Mouse (Mus musculus) embryonic facial prominence, embryonic 13.5 days (tissue): Measurements from ENCODE around the gene Cox8b. TPM values are rescaled to one million over a fixed set of nuclear protein-coding genes. Genes with fewer than 3 reads are reported as not detected.
"Not testable (repeated sequence)": the region's sequence is repeated elsewhere in the genome, so short reads cannot be mapped to it uniquely, and the experiment has no call there.

Experiments used
- ATAC-seq: fragments of 200-750 bp; cut with Nextera tagmentation; 2 replicates; pipeline ENCODE4 v1.8.0; 2017; ENCODE audit warnings: low read depth; ENCODE audit not compliant: insufficient number of reproducible peaks, insufficient read depth, low FRiP score, low TSS enrichment
- H3K27ac ChIP-seq: fragments of 300-500 bp; sonication (generic); 2 replicates; pipeline ENCODE4 v1.5.1; 2015; ENCODE audit warnings: moderate library complexity, mild to moderate bottlenecking, inconsistent platforms
- H3K27me3 ChIP-seq: fragments of 300-500 bp; sonication (generic); 2 replicates; pipeline ENCODE4 v1.6.1; 2015; ENCODE audit warnings: mild to moderate bottlenecking, inconsistent platforms
- H3K36me3 ChIP-seq: fragments of 300-500 bp; sonication (generic); 2 replicates; pipeline ENCODE4 v1.6.1; 2015; ENCODE audit warnings: mild to moderate bottlenecking, inconsistent platforms
- H3K4me1 ChIP-seq: fragments of 300-500 bp; sonication (generic); 2 replicates; pipeline ENCODE4 v1.6.1; 2015; ENCODE audit warnings: inconsistent platforms
- H3K4me2 ChIP-seq: fragments of 300-500 bp; sonication (generic); 2 replicates; pipeline ENCODE4 v1.6.1; 2015; ENCODE audit warnings: moderate library complexity, mild to moderate bottlenecking, inconsistent platforms
- H3K4me3 ChIP-seq: fragments of 300-500 bp; sonication (generic); 2 replicates; pipeline ENCODE4 v1.5.1; 2015; ENCODE audit warnings: mild to moderate bottlenecking, inconsistent platforms
- H3K9ac ChIP-seq: fragments of 300-500 bp; sonication (generic); 2 replicates; pipeline ENCODE4 v1.6.1; 2015; ENCODE audit warnings: mild to moderate bottlenecking, inconsistent platforms
- H3K9me3 ChIP-seq: fragments of 300-500 bp; sonication (generic); 2 replicates; pipeline ENCODE4 v1.6.1; 2016; ENCODE audit warnings: inconsistent platforms
- WGBS: fragments of 180-500 bp; shearing (Covaris S2); methylation state at CpG from one replicate; pipeline ENCODE4 v1.1.7; 2015; ENCODE audit warnings: mixed read lengths; 5-methylcytosine and 5-hydroxymethylcytosine counted together
- polyA plus RNA-seq: library from polyadenylated mRNA; unstranded; fragments of >200 nt; fragmentation: Nextera tagmentation; extraction: Ambion mirVana; gene quantifications from 2 replicates; pipeline ENCODE4 v1.2.1, GENCODE M21; 2015

Gene Cox8b
- polyA plus RNA-seq, 1 experiment from 2014 or later: 1.2 TPM

GRCm38 (mm10) chr7:140894611-140895010, 5.6 kb downstream of the Cox8b start:
- WGBS: 92% methylated on average over 3 of the region's 3 CpGs
- Histone ChIP-seq H3K9ac (no peak overlapping the region), H3K4me3 (no peak overlapping the region), H3K4me2 (no peak overlapping the region), H3K4me1 (no peaks in the 10 kb centered on the region), H3K27me3 (no peaks in the 10 kb centered on the region), H3K9me3 (no peaks in the 10 kb centered on the region), H3K36me3 (peaks cover 74% of the 10 kb centered on the region), H3K27ac (no peak overlapping the region)
- no peak for ATAC-seq

- no peak overlapping the region; the same call in 1 of the 2 replicates for H3K27ac ChIP-seq
- H3K36me3 ChIP-seq: peaks cover 76% of the 10 kb centered on the region
- no peak overlapping the region for H3K4me2 ChIP-seq
- H3K4me1 ChIP-seq: no peaks in the 10 kb centered on the region
- no peak overlapping the region for H3K4me3 ChIP-seq
- no peak for ATAC-seq
- no peaks in the 10 kb centered on the region for H3K9me3 ChIP-seq
- 89% methylated on average over 7 of the region's 7 CpGs for WGBS
- H3K27me3 ChIP-seq: no peaks in the 10 kb centered on the region
- H3K9ac ChIP-seq: no peak overlapping the region
These were observed 6.2 kb downstream of the Cox8b start for GRCm38 (mm10) chr7:140894031-140894430.

- H3K4me2 ChIP-seq, H3K4me3 ChIP-seq, ATAC-seq, H3K9me3 ChIP-seq, H3K9ac ChIP-seq, H3K27ac ChIP-seq, H3K4me1 ChIP-seq, H3K27me3 ChIP-seq: not testable (repeated sequence)
- 98% methylated on average over 16 of the region's 16 CpGs for WGBS
- peaks cover 78% of the 10 kb centered on the region for H3K36me3 ChIP-seq
These were observed 9.6 kb downstream of the Cox8b start for GRCm38 (mm10) chr7:140890636-140891035.

GRCm38 (mm10) chr7:140882469-140882803, 17.8 kb downstream of the Cox8b start:
- no peaks in the 10 kb centered on the region for H3K27me3 ChIP-seq
- H3K36me3 ChIP-seq: peaks cover 34% of the 10 kb centered on the region
- ATAC-seq: peak; percentile 35; the same call in 1 of the 2 replicates
- WGBS: under 1% methylated on average over 12 of the region's 12 CpGs
- peaks cover 17% of the 10 kb centered on the region for H3K4me1 ChIP-seq
- H3K9me3 ChIP-seq: no peaks in the 10 kb centered on the region
- peak overlapping the region; percentile 96 for H3K4me3 ChIP-seq
- peak overlapping the region; percentile 89 for H3K9ac ChIP-seq
- peak overlapping the region; percentile 86; the same call in 1 of the 2 replicates for H3K27ac ChIP-seq
- peak overlapping the region; percentile 66 for H3K4me2 ChIP-seq

GRCm38 (mm10) chr7:140881696-140882468, 18.4 kb downstream of the Cox8b start, which contains the start of the genes Psmd13 and Sirt3:
Psmd13 (plus strand) TSS chr7:140881968.
Sirt3 (minus strand) TSS chr7:140882309.
- Histone ChIP-seq H3K4me2 (peak within 1 kb of the TSS; percentile 66), H3K9ac (peak within 1 kb of the TSS; percentile 89), H3K27ac (peak within 1 kb of the TSS; percentile 86), H3K4me1 (peaks cover 17% of the 10 kb centered on the region), H3K27me3 (no peaks in the 10 kb centered on the region), H3K4me3 (peak within 1 kb of the TSS; percentile 96), H3K36me3 (peaks cover 33% of the 10 kb centered on the region), H3K9me3 (no peaks in the 10 kb centered on the region)
- under 1% methylated on average over 57 of the region's 59 CpGs for WGBS
- ATAC-seq: peak; percentile 91

GRCm38 (mm10) chr7:140880865-140881515, 19.3 kb downstream of the Cox8b start:
- H3K27ac ChIP-seq: peak overlapping the region; percentile 86; the same call in 1 of the 2 replicates
- 21% methylated on average over 8 of the region's 8 CpGs for WGBS
- H3K4me1 ChIP-seq: peaks cover 17% of the 10 kb centered on the region
- H3K36me3 ChIP-seq: peaks cover 33% of the 10 kb centered on the region
- peak overlapping the region; percentile 89 for H3K9ac ChIP-seq
- peak overlapping the region; percentile 66 for H3K4me2 ChIP-seq
- no peaks in the 10 kb centered on the region for H3K27me3 ChIP-seq
- ATAC-seq: no peak
- H3K9me3 ChIP-seq: no peaks in the 10 kb centered on the region
- peak overlapping the region; percentile 96 for H3K4me3 ChIP-seq

GRCm38 (mm10) chr7:140880419-140880818, 19.8 kb downstream of the Cox8b start:
- 82% methylated on average over 3 of the region's 3 CpGs for WGBS
- no peaks in the 10 kb centered on the region for H3K9me3 ChIP-seq
- H3K9ac ChIP-seq: no peak overlapping the region
- H3K4me3 ChIP-seq: no peak overlapping the region
- no peaks in the 10 kb centered on the region for H3K27me3 ChIP-seq
- no peak for ATAC-seq
- H3K36me3 ChIP-seq: peaks cover 33% of the 10 kb centered on the region
- peaks cover 17% of the 10 kb centered on the region for H3K4me1 ChIP-seq
- no peak overlapping the region for H3K27ac ChIP-seq
- peak overlapping the region; percentile 66; the same call in 1 of the 2 replicates for H3K4me2 ChIP-seq

- no peak overlapping the region for H3K4me2 ChIP-seq
- 89% methylated on average over 7 of the region's 7 CpGs for WGBS
- no peak for ATAC-seq
- H3K9me3 ChIP-seq: no peaks in the 10 kb centered on the region
- peaks cover 39% of the 10 kb centered on the region for H3K36me3 ChIP-seq
- H3K9ac ChIP-seq: no peak overlapping the region
- H3K27ac ChIP-seq: no peak overlapping the region
- H3K4me1 ChIP-seq: peaks cover 17% of the 10 kb centered on the region
- no peak overlapping the region for H3K4me3 ChIP-seq
- no peaks in the 10 kb centered on the region for H3K27me3 ChIP-seq
These were observed 20.9 kb downstream of the Cox8b start for GRCm38 (mm10) chr7:140879355-140879754.

GRCm38 (mm10) chr7:140877364-140877763, 22.9 kb downstream of the Cox8b start:
- Histone ChIP-seq H3K4me1 (peaks cover 9% of the 10 kb centered on the region; the same call in 1 of the 2 replicates), H3K36me3 (peaks cover 43% of the 10 kb centered on the region), H3K9me3 (no peaks in the 10 kb centered on the region), H3K27me3 (no peaks in the 10 kb centered on the region), H3K27ac (no peak overlapping the region), H3K4me2 (no peak overlapping the region), H3K4me3 (no peak overlapping the region), H3K9ac (no peak overlapping the region)
- no peak for ATAC-seq
- 83% methylated on average over 6 of the region's 6 CpGs for WGBS

GRCm38 (mm10) chr7:140874224-140874623, 26.0 kb downstream of the Cox8b start:
- ATAC-seq: no peak
- WGBS: 89% methylated on average over 4 of the region's 4 CpGs
- Histone ChIP-seq H3K27ac (no peak overlapping the region), H3K4me1 (no peaks in the 10 kb centered on the region), H3K36me3 (peaks cover 45% of the 10 kb centered on the region), H3K9me3 (no peaks in the 10 kb centered on the region), H3K27me3 (no peaks in the 10 kb centered on the region), H3K9ac (no peak overlapping the region), H3K4me2 (no peak overlapping the region), H3K4me3 (no peak overlapping the region)

GRCm38 (mm10) chr7:140864761-140865160, 35.5 kb downstream of the Cox8b start:
- Histone ChIP-seq H3K4me2 (no peak overlapping the region), H3K27ac (no peak overlapping the region), H3K27me3 (no peaks in the 10 kb centered on the region), H3K4me3 (no peak overlapping the region), H3K9ac (no peak overlapping the region), H3K36me3 (peaks cover 78% of the 10 kb centered on the region), H3K9me3 (no peaks in the 10 kb centered on the region), H3K4me1 (peaks cover 5% of the 10 kb centered on the region)
- WGBS: 86% methylated on average over 12 of the region's 12 CpGs
- ATAC-seq: no peak

GRCm38 (mm10) chr7:140860728-140861127, 39.5 kb downstream of the Cox8b start:
- Histone ChIP-seq H3K4me1 (peaks cover 25% of the 10 kb centered on the region), H3K27ac (no peak overlapping the region), H3K36me3 (peaks cover 69% of the 10 kb centered on the region), H3K9ac (0 out of 2 replicates have a peak overlapping the region, but pooled peaks have one; percentile 6), H3K9me3 (no peaks in the 10 kb centered on the region), H3K27me3 (no peaks in the 10 kb centered on the region), H3K4me3 (no peak overlapping the region), H3K4me2 (no peak overlapping the region)
- 87% methylated on average over 5 of the region's 5 CpGs for WGBS
- no peak for ATAC-seq
